Mouse (Mus musculus): ENCODE measurements around the gene Pde10a. TPM values are rescaled to one million over a fixed set of nuclear protein-coding genes. Genes with fewer than 3 reads are reported as not detected.

Gene Pde10a
- total and polyA plus RNA-seq, 2 experiments from 2014 or later: 1.5 to 3.0 TPM

- Histone ChIP-seq H3K27ac (ENCODE audit: low read depth) (no peak overlapping the region), H3K27me3 (ENCODE audit: control insufficient read depth, insufficient read depth, low read length) (no peaks in the 10 kb centered on the region), H3K4me1 (ENCODE audit: control insufficient read depth, insufficient read depth) (no peaks in the 10 kb centered on the region), H3K36me3 (replicated peaks; ENCODE audit: control insufficient read depth, insufficient read depth, low read length) (no peaks in the 10 kb centered on the region), H3K9me3 (replicated peaks; ENCODE audit: control insufficient read depth, low read length) (no peaks in the 10 kb centered on the region), H3K4me3 (ENCODE audit: low read depth, low read length) (no peak overlapping the region), H3K4me2 (ENCODE audit: low read depth, low read length) (no peak overlapping the region), H3K9ac (replicated peaks; ENCODE audit: low read depth, low read length) (no peak overlapping the region)
- DNase-seq (ENCODE audit: low spot score): no peak
- 49% methylated on average over 5 of the region's 5 CpGs for WGBS
- ATAC-seq (ENCODE audit: insufficient read depth, low read depth): no peak
- TF ChIP-seq EP300 (IDR thresholded peaks at IDR 0.05; ENCODE audit: low read depth) (no peak), CTCF (IDR thresholded peaks at IDR 0.05; ENCODE audit: low read depth) (no peak)
Observed at GRCm38 (mm10) chr17:8666912-8667311, 141.7 kb downstream of the Pde10a start.

- ATAC-seq (ENCODE audit: insufficient read depth, low read depth) (no peak), DNase-seq (ENCODE audit: low spot score) (no peak)
- TF ChIP-seq EP300 (IDR thresholded peaks at IDR 0.05; ENCODE audit: low read depth) (no peak), CTCF (IDR thresholded peaks at IDR 0.05; ENCODE audit: low read depth) (no peak)
- no peak overlapping the region for H3K9ac ChIP-seq (replicated peaks; ENCODE audit: low read depth, low read length)
- no peaks in the 10 kb centered on the region for H3K4me1 ChIP-seq (ENCODE audit: control insufficient read depth, insufficient read depth)
- H3K36me3 ChIP-seq (replicated peaks; ENCODE audit: control insufficient read depth, insufficient read depth, low read length): no peaks in the 10 kb centered on the region
- no peaks in the 10 kb centered on the region for H3K9me3 ChIP-seq (replicated peaks; ENCODE audit: control insufficient read depth, low read length)
- no peak overlapping the region for H3K4me2 ChIP-seq (ENCODE audit: low read depth, low read length)
- no peaks in the 10 kb centered on the region for H3K27me3 ChIP-seq (ENCODE audit: control insufficient read depth, insufficient read depth, low read length)
- H3K27ac ChIP-seq (ENCODE audit: low read depth): no peak overlapping the region
- WGBS: 73% methylated on average over 2 of the region's 2 CpGs
- no peak overlapping the region for H3K4me3 ChIP-seq (ENCODE audit: low read depth, low read length)
Observed at GRCm38 (mm10) chr17:8674651-8675050, 149.5 kb downstream of the Pde10a start.

DNA sequence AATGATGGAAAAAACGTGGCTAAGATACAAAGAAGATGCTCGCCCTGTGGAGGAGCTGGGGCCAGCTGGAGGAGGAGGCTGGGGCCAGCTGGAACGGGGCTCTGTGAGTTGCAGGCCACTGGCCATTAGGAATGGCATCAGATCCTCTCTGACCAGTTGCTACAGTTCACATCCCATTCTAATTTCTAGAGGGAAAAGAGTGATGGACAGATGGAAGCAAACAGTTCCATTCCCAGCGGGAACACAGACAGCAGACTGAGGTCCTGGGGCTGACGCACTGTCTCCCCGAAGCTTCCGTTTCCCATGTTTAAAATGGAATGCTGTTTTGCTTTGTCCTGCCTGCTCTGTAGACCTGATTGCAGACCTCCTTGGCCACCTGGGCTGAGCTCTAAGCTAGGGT lies 161.2 kb downstream of the Pde10a start:
- TF ChIP-seq CTCF (IDR thresholded peaks at IDR 0.05; ENCODE audit: low read depth) (no peak), EP300 (IDR thresholded peaks at IDR 0.05; ENCODE audit: low read depth) (no peak)
- no peak overlapping the region for H3K4me2 ChIP-seq (ENCODE audit: low read depth, low read length)
- H3K36me3 ChIP-seq (replicated peaks; ENCODE audit: control insufficient read depth, insufficient read depth, low read length): no peaks in the 10 kb centered on the region
- H3K27ac ChIP-seq (ENCODE audit: low read depth): no peak overlapping the region
- no peaks in the 10 kb centered on the region for H3K4me1 ChIP-seq (ENCODE audit: control insufficient read depth, insufficient read depth)
- 57% methylated on average over 7 of the region's 7 CpGs for WGBS
- DNase-seq (ENCODE audit: low spot score) (no peak), ATAC-seq (ENCODE audit: insufficient read depth, low read depth) (no peak)
- H3K9me3 ChIP-seq (replicated peaks; ENCODE audit: control insufficient read depth, low read length): peaks cover under 1% of the 10 kb centered on the region; the same call in 1 of the 2 replicates
- H3K4me3 ChIP-seq (ENCODE audit: low read depth, low read length): no peak overlapping the region
- H3K27me3 ChIP-seq (ENCODE audit: control insufficient read depth, insufficient read depth, low read length): no peaks in the 10 kb centered on the region
- H3K9ac ChIP-seq (replicated peaks; ENCODE audit: low read depth, low read length): no peak overlapping the region

GRCm38 (mm10) chr17:8688096-8688495 lies 162.9 kb downstream of the Pde10a start:
- Histone ChIP-seq H3K27me3 (ENCODE audit: control insufficient read depth, insufficient read depth, low read length) (no peaks in the 10 kb centered on the region), H3K9me3 (replicated peaks; ENCODE audit: control insufficient read depth, low read length) (peaks cover 8% of the 10 kb centered on the region; the same call in 1 of the 2 replicates), H3K36me3 (replicated peaks; ENCODE audit: control insufficient read depth, insufficient read depth, low read length) (no peaks in the 10 kb centered on the region), H3K27ac (ENCODE audit: low read depth) (no peak overlapping the region), H3K4me1 (ENCODE audit: control insufficient read depth, insufficient read depth) (no peaks in the 10 kb centered on the region), H3K4me3 (ENCODE audit: low read depth, low read length) (no peak overlapping the region), H3K4me2 (ENCODE audit: low read depth, low read length) (no peak overlapping the region), H3K9ac (replicated peaks; ENCODE audit: low read depth, low read length) (no peak overlapping the region)
- no peak for ATAC-seq (ENCODE audit: insufficient read depth, low read depth)
- TF ChIP-seq CTCF (IDR thresholded peaks at IDR 0.05; ENCODE audit: low read depth) (no peak), EP300 (IDR thresholded peaks at IDR 0.05; ENCODE audit: low read depth) (no peak)
- WGBS: 57% methylated on average over 3 of the region's 3 CpGs
- DNase-seq (ENCODE audit: low spot score): no peak

DNA sequence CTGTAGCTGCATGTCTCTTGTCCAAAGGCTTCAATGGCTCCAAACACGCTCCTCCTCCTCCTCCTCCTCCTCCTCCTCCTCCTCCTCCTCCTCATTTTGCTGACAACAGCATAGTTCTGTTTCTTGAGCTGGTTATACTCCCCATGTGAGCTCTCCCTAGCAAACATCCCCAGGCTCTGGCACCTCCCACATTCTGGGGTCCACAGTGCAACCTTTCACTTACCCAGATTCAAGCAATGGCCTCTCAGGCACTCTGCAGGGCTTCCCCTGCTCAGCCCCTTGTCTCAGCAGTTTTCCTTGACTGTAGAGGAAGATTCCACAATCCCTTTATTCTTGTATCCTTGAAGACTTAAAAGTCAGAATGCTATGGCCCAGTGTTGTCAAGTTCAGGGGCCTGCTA lies 173.1 kb downstream of the Pde10a start:
- no peak overlapping the region for H3K9ac ChIP-seq (replicated peaks; ENCODE audit: low read depth, low read length)
- no peaks in the 10 kb centered on the region for H3K4me1 ChIP-seq (ENCODE audit: control insufficient read depth, insufficient read depth)
- DNase-seq (ENCODE audit: low spot score): no peak
- H3K27ac ChIP-seq (ENCODE audit: low read depth): no peak overlapping the region
- no peaks in the 10 kb centered on the region for H3K9me3 ChIP-seq (replicated peaks; ENCODE audit: control insufficient read depth, low read length)
- H3K27me3 ChIP-seq (ENCODE audit: control insufficient read depth, insufficient read depth, low read length): no peaks in the 10 kb centered on the region
- no peak overlapping the region for H3K4me3 ChIP-seq (ENCODE audit: low read depth, low read length)
- H3K4me2 ChIP-seq (ENCODE audit: low read depth, low read length): no peak overlapping the region
- H3K36me3 ChIP-seq (replicated peaks; ENCODE audit: control insufficient read depth, insufficient read depth, low read length): no peaks in the 10 kb centered on the region
- no peak for TF ChIP-seq EP300 (IDR thresholded peaks at IDR 0.05; ENCODE audit: low read depth)
- TF ChIP-seq CTCF (IDR thresholded peaks at IDR 0.05; ENCODE audit: low read depth): no peak
- ATAC-seq (ENCODE audit: insufficient read depth, low read depth): no peak
- 60% methylated on average over 1 of the region's 1 CpGs for WGBS

GRCm38 (mm10) chr17:8698793-8699192 lies 173.6 kb downstream of the Pde10a start:
- Histone ChIP-seq H3K9me3 (replicated peaks; ENCODE audit: control insufficient read depth, low read length) (no peaks in the 10 kb centered on the region), H3K27ac (ENCODE audit: low read depth) (no peak overlapping the region), H3K27me3 (ENCODE audit: control insufficient read depth, insufficient read depth, low read length) (no peaks in the 10 kb centered on the region), H3K9ac (replicated peaks; ENCODE audit: low read depth, low read length) (no peak overlapping the region), H3K4me3 (ENCODE audit: low read depth, low read length) (no peak overlapping the region), H3K4me1 (ENCODE audit: control insufficient read depth, insufficient read depth) (no peaks in the 10 kb centered on the region), H3K4me2 (ENCODE audit: low read depth, low read length) (no peak overlapping the region), H3K36me3 (replicated peaks; ENCODE audit: control insufficient read depth, insufficient read depth, low read length) (no peaks in the 10 kb centered on the region)
- ATAC-seq (ENCODE audit: insufficient read depth, low read depth) (no peak), DNase-seq (ENCODE audit: low spot score) (no peak)
- TF ChIP-seq EP300 (IDR thresholded peaks at IDR 0.05; ENCODE audit: low read depth) (no peak), CTCF (IDR thresholded peaks at IDR 0.05; ENCODE audit: low read depth) (no peak)
- WGBS: 74% methylated on average over 3 of the region's 3 CpGs

All from heart, postnatal 0 days (tissue).